ENCODE assay signal across 7 mouse cellular contexts in genomic region chr19:5692086-5692912, GRCm38 (mm10). TPM values are rescaled to one million over a fixed set of nuclear protein-coding genes. Genes with fewer than 3 reads are reported as not detected.
A peak's percentile ranks its signal among the peaks of the same experiment; 100 is the strongest.
DNase-seq lines count a peak whose midpoint lies in the region; ATAC-seq lines count a peak whose summit lies in the region.

No protein-coding gene starts in this region.

- H3K4me2 ChIP-seq in embryonic facial prominence, embryonic 14.5 days (ENCODE audit: low read depth, low read length), result peak overlapping the region; percentile 96
- H3K4me2 ChIP-seq in limb, embryonic 11.5 days (ENCODE audit: low read depth, severe bottlenecking), result peak overlapping the region; percentile 99
- no peak overlapping the region for H3K4me2 ChIP-seq in midbrain, embryonic 11.5 days

- H3K9me3 ChIP-seq in embryonic facial prominence, embryonic 14.5 days (ENCODE audit: control insufficient read depth, low read length), result no peaks in the 10 kb centered on the region
- H3K9me3 ChIP-seq in limb, embryonic 11.5 days (ENCODE audit: control insufficient read depth, low read length), result no peaks in the 10 kb centered on the region
- H3K9me3 ChIP-seq in midbrain, embryonic 11.5 days (ENCODE audit: control insufficient read depth, low read length), result no peaks in the 10 kb centered on the region

- peak; percentile 46 for DNase-seq in adrenal gland, postnatal 25 days
- DNase-seq in embryonic facial prominence, embryonic 14.5 days (ENCODE audit: low spot score), result peak; percentile 57
- DNase-seq in heart, postnatal 36 days, result peak; percentile 72 to 80
- DNase-seq in limb, embryonic 11.5 days (ENCODE audit: low spot score), result no peak
- DNase-seq in midbrain, embryonic 11.5 days (ENCODE audit: low spot score, missing footprints), result no peak
- DNase-seq in spleen, postnatal 4 days (ENCODE audit: low spot score in 2 of 2), result no peak

- no peak for ATAC-seq in embryonic facial prominence, embryonic 14.5 days (ENCODE audit: low read depth)
- no peak for ATAC-seq in limb, embryonic 11.5 days (ENCODE audit: insufficient number of reproducible peaks, low FRiP score, low TSS enrichment, low read depth)
- ATAC-seq in midbrain, embryonic 11.5 days (ENCODE audit: low FRiP score), result no peak
- no peak for ATAC-seq in CD4-positive, CD25-positive, alpha-beta regulatory T cell, adult 4 months

- whole genome bisulfite sequencing in embryonic facial prominence, embryonic 14.5 days, result 34% methylated on average over 9 of the region's 10 CpGs
- WGBS in limb, embryonic 11.5 days, result 78% methylated on average over 10 of the region's 10 CpGs
- WGBS in midbrain, embryonic 11.5 days, result 75% methylated on average over 10 of the region's 10 CpGs

- H3K27me3 ChIP-seq in embryonic facial prominence, embryonic 14.5 days (replicated peaks; ENCODE audit: control insufficient read depth, insufficient read depth, low read length), result no peaks in the 10 kb centered on the region
- H3K27me3 ChIP-seq in limb, embryonic 11.5 days (ENCODE audit: control insufficient read depth, insufficient read depth, low read length), result no peaks in the 10 kb centered on the region
- peaks cover 2% of the 10 kb centered on the region; the same call in 1 of the 2 replicates for H3K27me3 ChIP-seq in midbrain, embryonic 11.5 days (ENCODE audit: control insufficient read depth, insufficient read depth, low read length)

- H3K36me3 ChIP-seq in embryonic facial prominence, embryonic 14.5 days (ENCODE audit: control insufficient read depth, insufficient read depth, low read length), result peaks cover 59% of the 10 kb centered on the region
- peaks cover 18% of the 10 kb centered on the region for H3K36me3 ChIP-seq in limb, embryonic 11.5 days (ENCODE audit: control insufficient read depth, insufficient read depth, low read length)
- peaks cover 4% of the 10 kb centered on the region; the same call in 1 of the 2 replicates for H3K36me3 ChIP-seq in midbrain, embryonic 11.5 days (ENCODE audit: control insufficient read depth, insufficient read depth, low read length)

- H3K4me3 ChIP-seq in embryonic facial prominence, embryonic 14.5 days (ENCODE audit: low read depth, low read length), result peak overlapping the region; percentile 88
- peak overlapping the region; percentile 96 for H3K4me3 ChIP-seq in limb, embryonic 11.5 days (ENCODE audit: low read depth, low read length)
- H3K4me3 ChIP-seq in midbrain, embryonic 11.5 days (ENCODE audit: low read depth, low read length), result no peak overlapping the region

- intact Hi-C loops in heart, postnatal 36 days (cut with DNase I), result loop anchor here (2.0 to 5.0 kb wide), 3 partner anchors 19 to 260 kb away; no protein-coding TSS in a partner anchor

- peaks cover 25% of the 10 kb centered on the region for H3K4me1 ChIP-seq in embryonic facial prominence, embryonic 14.5 days (ENCODE audit: control insufficient read depth, insufficient read depth, low read length)
- peaks cover 41% of the 10 kb centered on the region for H3K4me1 ChIP-seq in limb, embryonic 11.5 days (ENCODE audit: control insufficient read depth, insufficient read depth, low read length)
- H3K4me1 ChIP-seq in midbrain, embryonic 11.5 days (ENCODE audit: control insufficient read depth, insufficient read depth, low read length), result peaks cover 43% of the 10 kb centered on the region

- H3K9ac ChIP-seq in embryonic facial prominence, embryonic 14.5 days (ENCODE audit: low read depth, low read length), result peak overlapping the region; percentile 90
- peak overlapping the region; percentile 44 for H3K9ac ChIP-seq in limb, embryonic 11.5 days (ENCODE audit: low read length)
- H3K9ac ChIP-seq in midbrain, embryonic 11.5 days (ENCODE audit: low read length), result peak overlapping the region; percentile 14; the same call in 1 of the 2 replicates

- H3K27ac ChIP-seq in embryonic facial prominence, embryonic 14.5 days (replicated peaks; ENCODE audit: low read depth, low read length), result peak overlapping the region; percentile 74
- H3K27ac ChIP-seq in limb, embryonic 11.5 days (replicated peaks; ENCODE audit: low read depth, low read length), result peak overlapping the region; percentile 22
- 0 out of 2 replicates have a peak overlapping the region, but pooled peaks have one; percentile 8 for H3K27ac ChIP-seq in midbrain, embryonic 11.5 days (ENCODE audit: low read depth, low read length)

RNA-seq across cellular contexts. Expression of gene Pcnx3, which starts 3.6 kb away (rescaled TPM):
- 110 and 124 TPM in 2 replicates for total RNA-seq in adrenal gland, postnatal 25 days (2021)
- 24.1 and 32.1 TPM in 2 replicates for polyA plus RNA-seq in embryonic facial prominence, embryonic 14.5 days (2014; fragmentation: Nextera tagmentation; extraction: Ambion mirVana)
- 10 to 100 TPM; 15.7 to 16.8 TPM for total RNA-seq in heart, postnatal 36 days (2021)
- 29.1 and 32.2 TPM in 2 replicates for polyA plus RNA-seq in limb, embryonic 11.5 days (2014; fragmentation: Nextera tagmentation; extraction: Ambion mirVana)
- 18.6 and 23.1 TPM in 2 replicates for polyA plus RNA-seq in midbrain, embryonic 11.5 days (2014; fragmentation: Nextera tagmentation; extraction: Ambion mirVana)
- polyA plus RNA-seq in CD4-positive, CD25-positive, alpha-beta regulatory T cell, adult 4 months (2017; shearing (Covaris generic)), result 10 to 100 TPM; 21.6 to 23.9 TPM

RNA-seq across cellular contexts. Expression of gene Map3k11, which starts 3.8 kb away (rescaled TPM):
- 43.7 and 49.7 TPM in 2 replicates for total RNA-seq in adrenal gland, postnatal 25 days (2021)
- polyA plus RNA-seq in embryonic facial prominence, embryonic 14.5 days (2014; fragmentation: Nextera tagmentation; extraction: Ambion mirVana), result 18.9 and 23.3 TPM in 2 replicates
- 10 to 100 TPM; 26.0 to 29.5 TPM for total RNA-seq in heart, postnatal 36 days (2021)
- polyA plus RNA-seq in limb, embryonic 11.5 days (2014; fragmentation: Nextera tagmentation; extraction: Ambion mirVana), result 14.9 and 17.4 TPM in 2 replicates
- polyA plus RNA-seq in midbrain, embryonic 11.5 days (2014; fragmentation: Nextera tagmentation; extraction: Ambion mirVana), result 14.0 and 17.3 TPM in 2 replicates
- 1 to 10 TPM; 6.3 to 8.4 TPM for polyA plus RNA-seq in CD4-positive, CD25-positive, alpha-beta regulatory T cell, adult 4 months (2017; shearing (Covaris generic))

RNA-seq across cellular contexts. Expression of gene Kcnk7, which starts 11.9 kb away (rescaled TPM):
- not detected in 2 replicates for total RNA-seq in adrenal gland, postnatal 25 days (2021)
- polyA plus RNA-seq in embryonic facial prominence, embryonic 14.5 days (2014; fragmentation: Nextera tagmentation; extraction: Ambion mirVana), result 0.34 and 1.7 TPM in 2 replicates
- total RNA-seq in heart, postnatal 36 days (2021), result not detected
- polyA plus RNA-seq in limb, embryonic 11.5 days (2014; fragmentation: Nextera tagmentation; extraction: Ambion mirVana), result not detected in 2 replicates
- not detected in 2 replicates for polyA plus RNA-seq in midbrain, embryonic 11.5 days (2014; fragmentation: Nextera tagmentation; extraction: Ambion mirVana)
- polyA plus RNA-seq in CD4-positive, CD25-positive, alpha-beta regulatory T cell, adult 4 months (2017; shearing (Covaris generic)), result 1 to 10 TPM; 1.9 to 2.4 TPM

RNA-seq across cellular contexts. Expression of gene Sipa1, which starts 28.8 kb away (rescaled TPM):
- 61.8 and 76.7 TPM in 2 replicates for total RNA-seq in adrenal gland, postnatal 25 days (2021)
- 24.4 and 26.6 TPM in 2 replicates for polyA plus RNA-seq in embryonic facial prominence, embryonic 14.5 days (2014; fragmentation: Nextera tagmentation; extraction: Ambion mirVana)
- total RNA-seq in heart, postnatal 36 days (2021), result 10 to 100 TPM; 19.5 to 29.0 TPM
- 19.0 and 19.4 TPM in 2 replicates for polyA plus RNA-seq in limb, embryonic 11.5 days (2014; fragmentation: Nextera tagmentation; extraction: Ambion mirVana)
- polyA plus RNA-seq in midbrain, embryonic 11.5 days (2014; fragmentation: Nextera tagmentation; extraction: Ambion mirVana), result 8.8 and 10.9 TPM in 2 replicates
- 10 to 100 TPM; 19.0 to 25.6 TPM for polyA plus RNA-seq in CD4-positive, CD25-positive, alpha-beta regulatory T cell, adult 4 months (2017; shearing (Covaris generic))

RNA-seq across cellular contexts. Expression of gene Ehbp1l1, which starts 33.8 kb away (rescaled TPM):
- 35.7 and 40.9 TPM in 2 replicates for total RNA-seq in adrenal gland, postnatal 25 days (2021)
- polyA plus RNA-seq in embryonic facial prominence, embryonic 14.5 days (2014; fragmentation: Nextera tagmentation; extraction: Ambion mirVana), result 34.2 and 43.4 TPM in 2 replicates
- total RNA-seq in heart, postnatal 36 days (2021), result 100 to 1,000 TPM; 135 to 136 TPM
- 5.8 and 6.1 TPM in 2 replicates for polyA plus RNA-seq in limb, embryonic 11.5 days (2014; fragmentation: Nextera tagmentation; extraction: Ambion mirVana)
- polyA plus RNA-seq in midbrain, embryonic 11.5 days (2014; fragmentation: Nextera tagmentation; extraction: Ambion mirVana), result 5.3 and 5.4 TPM in 2 replicates
- polyA plus RNA-seq in CD4-positive, CD25-positive, alpha-beta regulatory T cell, adult 4 months (2017; shearing (Covaris generic)), result 10 to 100 TPM; 14.4 to 20.7 TPM

Comparison
In these comparisons a context has a peak if more than half of its experiments do, and no peak if none do; other contexts are left out.
1. DNase-seq: peak in adrenal gland, postnatal 25 days (single experiment), embryonic facial prominence, embryonic 14.5 days (single experiment) and heart, postnatal 36 days (2 of 2); none in limb, embryonic 11.5 days (single experiment), midbrain, embryonic 11.5 days (single experiment) and spleen, postnatal 4 days (0 of 2).
2. H3K27ac ChIP-seq: peak in every context shown above with its lines; median percentile 74 in embryonic facial prominence, embryonic 14.5 days; 22 in limb, embryonic 11.5 days; 8 in midbrain, embryonic 11.5 days.
3. H3K9ac ChIP-seq: peak in every context shown above with its lines; median percentile 90 in embryonic facial prominence, embryonic 14.5 days; 44 in limb, embryonic 11.5 days; 14 in midbrain, embryonic 11.5 days.